Mouse (Mus musculus) MEL (cell line): ENCODE measurements around the gene Slc36a1. TPM values are rescaled to one million over a fixed set of nuclear protein-coding genes. Genes with fewer than 3 reads are reported as not detected.

Source experiments
- DNase-seq: peaks from one replicate; pipeline ENCODE4 v3.0.0; 2011; ENCODE audit warnings: low read depth, low spot score
- H3K27ac ChIP-seq: 2 replicates; pipeline ENCODE4 v1.5.1; 2012; ENCODE audit warnings: low read depth, mild to moderate bottlenecking, control low read depth, low read length, moderate library complexity; ENCODE audit not compliant: control insufficient read depth
- H3K27me3 ChIP-seq, 2 experiments: fragments of 150-350 bp in 1 of 2; sonication (generic) in 1 of 2; 2 replicates each; pipeline ENCODE4 v1.6.1; 2012; ENCODE audit warnings: low read length in 2 of 2, mild to moderate bottlenecking in 2 of 2, improper control_type of control experiment in 1 of 2, moderate library complexity in 1 of 2; ENCODE audit not compliant: insufficient read depth in 2 of 2, control insufficient read depth in 1 of 2
- H3K36me3 ChIP-seq, 2 experiments: 2 replicates each; pipeline ENCODE4 v1.6.1; 2012 to 2014; ENCODE audit warnings: low read length in 2 of 2, improper control_type of control experiment in 1 of 2, inconsistent platforms in 1 of 2, mild to moderate bottlenecking in 1 of 2; ENCODE audit not compliant: insufficient read depth in 2 of 2, control insufficient read depth in 1 of 2
- H3K4me1 ChIP-seq, 2 experiments: fragments of 150-350 bp in 1 of 2; sonication (generic) in 1 of 2; 2 replicates each; pipeline ENCODE4 v1.6.1; 2012; ENCODE audit warnings: low read length in 2 of 2, improper control_type of control experiment in 1 of 2, mild to moderate bottlenecking in 1 of 2; ENCODE audit not compliant: insufficient read depth in 2 of 2, control insufficient read depth in 1 of 2
- H3K4me3 ChIP-seq, 2 experiments: fragments of 150-350 bp in 1 of 2; sonication (generic) in 1 of 2; 2 replicates each; pipeline ENCODE4 v1.5.1; 2012; ENCODE audit warnings: low read depth in 2 of 2, low read length in 2 of 2, mild to moderate bottlenecking in 2 of 2, moderate library complexity in 2 of 2, control low read depth in 1 of 2, improper control_type of control experiment in 1 of 2; ENCODE audit not compliant: control insufficient read depth in 1 of 2, insufficient read depth in 1 of 2
- H3K79me2 ChIP-seq: 2 replicates; pipeline ENCODE4 v1.6.1; 2012; ENCODE audit warnings: mild to moderate bottlenecking, low read length, moderate library complexity; ENCODE audit not compliant: control insufficient read depth, poor library complexity, insufficient read depth
- H3K9ac ChIP-seq: 2 replicates; pipeline ENCODE4 v1.6.1; 2012; ENCODE audit warnings: low read depth, mild to moderate bottlenecking, control low read depth, low read length, moderate library complexity; ENCODE audit not compliant: control insufficient read depth, poor library complexity, severe bottlenecking
- H3K9me3 ChIP-seq: fragments of 150-350 bp; sonication (generic); replicated peaks from 2 replicates; pipeline ENCODE4 v1.6.1; 2012; ENCODE audit warnings: mild to moderate bottlenecking, low read length, improper control_type of control experiment, moderate library complexity; ENCODE audit not compliant: insufficient read depth
- BHLHE40 ChIP-seq: IDR thresholded peaks from 2 replicates; pipeline ENCODE4 v1.6.1; 2012; ENCODE audit warnings: low read depth, mild to moderate bottlenecking, inconsistent platforms, low read length, improper control_type of control experiment, borderline replicate concordance
- CHD2 ChIP-seq: IDR thresholded peaks from 2 replicates; pipeline ENCODE4 v1.6.1; 2011; ENCODE audit warnings: low read length, improper control_type of control experiment
- ELF1 ChIP-seq: IDR thresholded peaks from 2 replicates; pipeline ENCODE4 v1.6.1; 2014; ENCODE audit warnings: low read depth, mild to moderate bottlenecking, inconsistent platforms, low read length, improper control_type of control experiment, moderate library complexity
- EP300 ChIP-seq, 2 experiments: IDR thresholded peaks; 2 replicates each; pipeline ENCODE4 v1.6.1; 2011; ENCODE audit warnings: improper control_type of control experiment in 2 of 2, low read length in 2 of 2, low read depth in 1 of 2, mild to moderate bottlenecking in 1 of 2
- ETS1 ChIP-seq: IDR thresholded peaks from 2 replicates; pipeline ENCODE4 v1.6.1; 2012; ENCODE audit warnings: low read depth, mild to moderate bottlenecking, inconsistent platforms, low read length, improper control_type of control experiment, moderate library complexity
- HCFC1 ChIP-seq: IDR thresholded peaks from 2 replicates; pipeline ENCODE4 v1.6.1; 2012; ENCODE audit warnings: low read depth, mild to moderate bottlenecking, inconsistent platforms, low read length, improper control_type of control experiment, moderate library complexity
- KAT2A ChIP-seq: conservative IDR thresholded peaks from 2 replicates; pipeline ENCODE4 v1.6.1; 2012; ENCODE audit warnings: low read depth, low read length, improper control_type of control experiment, inconsistent platforms
- MAFK ChIP-seq: IDR thresholded peaks from 2 replicates; pipeline ENCODE4 v1.6.1; 2011; ENCODE audit warnings: low read depth, mild to moderate bottlenecking, low read length, improper control_type of control experiment, borderline replicate concordance
- MAX ChIP-seq: IDR thresholded peaks from 2 replicates; pipeline ENCODE4 v1.6.1; 2011; ENCODE audit warnings: low read length, improper control_type of control experiment
- MAZ ChIP-seq: IDR thresholded peaks from 2 replicates; pipeline ENCODE4 v1.6.1; 2012; ENCODE audit warnings: low read depth, mild to moderate bottlenecking, inconsistent platforms, low read length, improper control_type of control experiment
- MEF2A ChIP-seq: IDR thresholded peaks from 2 replicates; pipeline ENCODE4 v1.6.1; 2014; ENCODE audit warnings: low read depth, mild to moderate bottlenecking, inconsistent platforms, low read length, improper control_type of control experiment; ENCODE audit not compliant: poor library complexity, insufficient replicate concordance, severe bottlenecking; ENCODE audit errors: extremely low read depth
- MYB ChIP-seq: IDR thresholded peaks from 2 replicates; pipeline ENCODE4 v1.6.1; 2011; ENCODE audit warnings: mild to moderate bottlenecking, low read depth, low read length, improper control_type of control experiment
- MYC ChIP-seq: IDR thresholded peaks from 2 replicates; pipeline ENCODE4 v1.6.1; 2011; ENCODE audit warnings: low read depth, mild to moderate bottlenecking, low read length, improper control_type of control experiment, moderate library complexity
- NELFE ChIP-seq: IDR thresholded peaks from 2 replicates; pipeline ENCODE4 v1.6.1; 2011; ENCODE audit warnings: low read depth, low read length, improper control_type of control experiment
- POLR2AphosphoS5 ChIP-seq: IDR thresholded peaks from 2 replicates; pipeline ENCODE4 v1.6.1; 2012; ENCODE audit warnings: low read depth, borderline replicate concordance, mild to moderate bottlenecking, inconsistent platforms, low read length, moderate library complexity, mixed read lengths
- RAD21 ChIP-seq: IDR thresholded peaks from 2 replicates; pipeline ENCODE4 v1.6.1; 2011; ENCODE audit warnings: mild to moderate bottlenecking, low read depth, low read length, improper control_type of control experiment
- SIN3A ChIP-seq: IDR thresholded peaks from 2 replicates; pipeline ENCODE4 v1.6.1; 2012; ENCODE audit warnings: low read length, improper control_type of control experiment, inconsistent platforms
- TAL1 ChIP-seq: IDR thresholded peaks from 2 replicates; pipeline ENCODE4 v1.6.1; 2012; ENCODE audit warnings: mild to moderate bottlenecking, inconsistent platforms, low read length, moderate library complexity, mixed read lengths
- USF1 ChIP-seq: IDR thresholded peaks from 2 replicates; pipeline ENCODE4 v1.6.1; 2014; ENCODE audit warnings: low read depth, mild to moderate bottlenecking, inconsistent platforms, low read length, improper control_type of control experiment, moderate library complexity
- ZKSCAN1 ChIP-seq: IDR thresholded peaks from 2 replicates; pipeline ENCODE4 v1.6.1; 2012; ENCODE audit warnings: low read depth, mild to moderate bottlenecking, inconsistent platforms, low read length, improper control_type of control experiment, moderate library complexity
- polyA plus RNA-seq, 2 experiments: library from polyadenylated mRNA; stranded (reverse) in 1 of 2; unstranded in 1 of 2; fragments of >175 nt in 1 of 2; fragments of >200 nt in 1 of 2; gene quantifications; 2 replicates each; pipeline versions ENCODE4 v1.2.1 to v1.2.4; 2012; ENCODE audit warnings: low replicate concordance in 2 of 2, low read depth in 1 of 2; ENCODE audit not compliant: insufficient read length in 2 of 2, insufficient read depth in 1 of 2, missing spikeins in 1 of 2
- total RNA-seq: library from RNA; depleted of rRNA; stranded (reverse); fragments of 300-350 nt; gene quantifications from 2 replicates; pipeline ENCODE4 v1.2.3, GENCODE M21; 2012

Slc36a1 gene
- total and polyA plus RNA-seq, 3 experiments, result 2.8 to 5.2 TPM; not detected in 1

DNA sequence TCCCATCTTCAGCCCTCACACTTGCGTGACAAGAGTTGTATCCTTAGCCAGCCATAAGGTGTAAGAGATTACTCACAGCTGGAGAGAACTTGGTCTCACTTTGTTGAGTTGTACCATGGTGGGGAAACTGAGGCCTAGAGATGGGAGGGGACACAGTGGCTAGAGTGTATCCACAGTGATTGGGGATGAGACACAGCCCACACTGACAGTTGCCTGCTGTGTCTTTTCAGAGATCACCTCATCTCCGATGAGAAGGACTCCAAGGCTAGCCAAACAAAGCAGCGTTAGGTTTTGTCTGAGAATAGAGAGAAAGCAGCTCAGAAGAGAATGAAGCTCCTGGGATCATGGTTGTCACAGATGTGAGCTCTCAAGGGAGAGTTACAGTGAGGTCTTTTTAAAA, 13.9 kb upstream of the Slc36a1 start:
- Histone ChIP-seq H3K36me3 (no peaks in the 10 kb centered on the region), H3K4me1 (no peaks in the 10 kb centered on the region), H3K27me3 (peaks cover 5 to 17% of the 10 kb centered on the region in 2 experiments), H3K9me3 (no peaks in the 10 kb centered on the region), H3K4me3 (no peak overlapping the region), H3K79me2 (no peaks in the 10 kb centered on the region), H3K9ac (no peak overlapping the region), H3K27ac (no peak overlapping the region)
- TF ChIP-seq USF1 (no peak), HCFC1 (no peak), CHD2 (no peak), NELFE (no peak), ZKSCAN1 (no peak), TAL1 (no peak), EP300 (IDR thresholded peaks at IDR 0.05; ENCODE audit: low read depth in 1 of 2, low read length in 2 of 2) (no peak), KAT2A (no peak), SIN3A (no peak), POLR2AphosphoS5 (no peak), MYB (no peak), MAX (no peak), MAZ (no peak), MEF2A (no peak)
- DNase-seq, result no peak

DNA sequence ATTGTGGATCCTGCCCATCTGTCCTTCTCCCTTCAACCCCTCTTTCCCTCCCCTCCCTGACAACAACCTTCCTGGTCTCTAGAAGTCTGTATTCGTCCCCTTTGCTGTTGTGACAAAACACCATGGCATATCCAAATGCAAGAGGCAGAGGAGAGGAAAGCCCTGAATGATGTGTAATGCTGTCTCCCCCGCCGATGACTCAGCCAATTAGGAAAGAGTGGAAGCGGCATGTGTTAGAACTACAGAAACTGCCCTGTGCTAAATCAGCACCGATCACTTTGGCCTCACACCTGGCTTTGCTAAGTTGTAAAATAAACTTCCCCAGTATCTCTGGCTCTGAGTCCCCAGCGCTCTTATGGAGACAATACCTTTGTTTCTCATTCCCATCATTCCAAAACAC, 7.1 kb upstream of the Slc36a1 start:
- TF ChIP-seq MAFK (no peak), TAL1 (no peak), HCFC1 (no peak), ETS1 (no peak), MYC (no peak), BHLHE40 (no peak), MEF2A (no peak), ELF1 (no peak), RAD21 (no peak), MAX (no peak)
- peaks cover 0 to 15% of the 10 kb centered on the region in 2 experiments; a peak in 2 of 4 replicates for H3K4me1 ChIP-seq
- H3K27me3 ChIP-seq, result peaks cover 0 to 3% of the 10 kb centered on the region in 2 experiments
- no peaks in the 10 kb centered on the region for H3K9me3 ChIP-seq
- H3K4me3 ChIP-seq, result no peak overlapping the region
- no peak overlapping the region for H3K27ac ChIP-seq
- H3K36me3 ChIP-seq, result no peaks in the 10 kb centered on the region
- no peak overlapping the region for H3K9ac ChIP-seq
- H3K79me2 ChIP-seq, result no peaks in the 10 kb centered on the region
- no peak for DNase-seq
